Mouse (Mus musculus) granulocyte monocyte progenitor cell, adult 5-6 weeks (primary cell): ENCODE results near the gene Bak1. TPM values are rescaled to one million over a fixed set of nuclear protein-coding genes. Genes with fewer than 3 reads are reported as not detected.
A peak's percentile ranks its signal among the peaks of the same experiment; 100 is the strongest.

Experiments used
- ATAC-seq: replicated peaks from 2 replicates; pipeline ENCODE4 v1.8.0; 2016; ENCODE audit warnings: mild to moderate bottlenecking, moderate TSS enrichment, inconsistent platforms; ENCODE audit not compliant: poor library complexity, severe bottlenecking
- total RNA-seq, 2 experiments: library from RNA; stranded (forward) in 1 of 2; stranded (reverse) in 1 of 2; fragments of 200-712, 200-1000 nt in 1 of 2; fragments of >200 nt in 1 of 2; fragmentation: Nextera tagmentation in 1 of 2; gene quantifications; 2 replicates each; pipeline ENCODE4 v1.2.3; 2014 to 2017

Bak1 gene
- total RNA-seq, 2 experiments from 2014 or later = 59.2 to 143 TPM

GRCm38 (mm10) chr17:27025951-27026350 is 2.9 kb downstream of the Bak1 start:
- ATAC-seq = peak; percentile 25

- ATAC-seq = peak; percentile 54
Observed at GRCm38 (mm10) chr17:27025326-27025902, 3.4 kb downstream of the Bak1 start.

GRCm38 (mm10) chr17:27023342-27023741 is 5.5 kb downstream of the Bak1 start:
- no peak for ATAC-seq

GRCm38 (mm10) chr17:27021736-27022135 is 7.1 kb downstream of the Bak1 start:
- no peak for ATAC-seq

GRCm38 (mm10) chr17:27021076-27021475 is 7.7 kb downstream of the Bak1 start:
- no peak for ATAC-seq

- ATAC-seq = no peak
Observed at GRCm38 (mm10) chr17:27018555-27019196, 10.1 kb downstream of the Bak1 start.

- ATAC-seq = peak; percentile 77
Observed at GRCm38 (mm10) chr17:27017564-27018499, 11.0 kb downstream of the Bak1 start.

- ATAC-seq = no peak
Observed at GRCm38 (mm10) chr17:27012909-27013308, 15.9 kb downstream of the Bak1 start.

GRCm38 (mm10) chr17:27011998-27012672 is 16.7 kb downstream of the Bak1 start:
- ATAC-seq = peak; percentile 92

GRCm38 (mm10) chr17:27011167-27011566 is 17.6 kb downstream of the Bak1 start:
- ATAC-seq = no peak

GRCm38 (mm10) chr17:27008277-27008676 is 20.5 kb downstream of the Bak1 start:
- ATAC-seq = no peak

- ATAC-seq = peak; percentile 64
Observed at GRCm38 (mm10) chr17:27005644-27006043, 23.2 kb downstream of the Bak1 start.

- no peak for ATAC-seq
Observed at GRCm38 (mm10) chr17:27004903-27005485, 23.8 kb downstream of the Bak1 start.

- ATAC-seq = no peak
Observed at GRCm38 (mm10) chr17:27004431-27004830, 24.4 kb downstream of the Bak1 start.

GRCm38 (mm10) chr17:27001889-27002288 is 26.9 kb downstream of the Bak1 start:
- ATAC-seq = no peak

GRCm38 (mm10) chr17:27001151-27001550 is 27.7 kb downstream of the Bak1 start:
- peak; percentile 52 for ATAC-seq

- ATAC-seq = no peak
Observed at GRCm38 (mm10) chr17:26999996-27000395, 28.8 kb downstream of the Bak1 start.

- ATAC-seq = no peak
Observed at GRCm38 (mm10) chr17:26998283-26998682, 30.5 kb downstream of the Bak1 start.

GRCm38 (mm10) chr17:26997661-26998060 is 31.1 kb downstream of the Bak1 start:
- no peak for ATAC-seq

GRCm38 (mm10) chr17:26995562-26995961 is 33.2 kb downstream of the Bak1 start:
- ATAC-seq = peak; percentile 58
